In the genomic region with DNA sequence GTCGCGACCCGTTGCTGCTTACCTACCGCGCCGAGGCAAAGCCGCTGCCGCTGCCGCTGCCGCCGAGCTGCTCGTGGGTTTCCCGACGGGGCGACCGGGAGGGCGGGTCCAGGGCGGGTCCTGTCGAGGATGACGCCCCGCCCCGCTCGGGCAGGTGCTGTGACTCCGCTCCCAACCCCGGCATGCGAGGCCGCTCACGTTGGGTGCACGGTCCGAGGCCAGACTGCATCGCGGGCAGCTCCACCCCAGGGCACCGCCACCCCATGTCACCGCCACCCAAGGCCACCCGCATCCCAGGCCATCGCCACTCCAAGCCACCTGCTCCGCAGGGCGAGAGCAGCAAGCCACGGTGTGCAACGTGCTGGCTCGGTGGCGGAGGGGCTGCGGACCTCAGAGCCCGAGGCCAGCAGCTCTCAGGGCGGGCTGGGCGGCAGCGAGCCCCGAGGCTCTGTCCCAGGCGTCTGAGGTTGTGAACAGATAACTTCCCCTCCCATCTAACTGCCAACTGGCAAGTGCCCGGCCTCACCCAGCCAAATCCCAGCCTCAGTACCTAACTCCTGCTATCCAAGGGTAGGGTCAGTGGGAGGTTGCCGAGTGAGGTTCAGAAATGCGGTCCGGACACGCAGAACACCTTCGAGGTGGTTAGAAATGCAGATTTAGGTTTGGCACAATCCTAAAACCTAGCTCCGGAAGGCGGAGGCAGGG, we compare ENCODE assay signal across 8 mouse cellular contexts. TPM values are rescaled to one million over a fixed set of nuclear protein-coding genes. Genes with fewer than 3 reads are reported as not detected.
A peak's percentile ranks its signal among the peaks of the same experiment; 100 is the strongest.
DNase-seq lines count a peak whose midpoint lies in the region; ATAC-seq and TF ChIP-seq lines count a peak whose summit lies in the region.

Galnt6 (minus strand) TSS at position 96 of the 705 bp plus-strand sequence.

- no peak for TF ChIP-seq POLR2A in cortical plate, adult 2 months (IDR thresholded peaks at IDR 0.05; ENCODE audit: extremely low read depth, insufficient read depth, low read length)

- peak within 1 kb of the TSS; percentile 34 for H3K4me3 ChIP-seq in cortical plate, adult 2 months (ENCODE audit: insufficient read depth, low read length)
- H3K4me3 ChIP-seq in hindbrain, embryonic 14.5 days (replicated peaks; ENCODE audit: low read length): peak within 1 kb of the TSS; percentile 29
- H3K4me3 ChIP-seq in lung, embryonic 15.5 days: peak within 1 kb of the TSS; percentile 29
- peak within 1 kb of the TSS; percentile 35 for H3K4me3 ChIP-seq in neural tube, embryonic 15.5 days (replicated peaks)

- intact Hi-C loops in left cerebral cortex, postnatal 4 days (cut with DNase I): no loop called here
- intact Hi-C loops in left cerebral cortex, postnatal 36 days (cut with DNase I): no loop called here

- H3K9ac ChIP-seq in hindbrain, embryonic 14.5 days: peak within 1 kb of the TSS; percentile 37; the same call in 1 of the 2 replicates
- H3K9ac ChIP-seq in lung, embryonic 15.5 days: no peak within 1 kb of the TSS
- peak within 1 kb of the TSS; percentile 23; the same call in 1 of the 2 replicates for H3K9ac ChIP-seq in neural tube, embryonic 15.5 days (replicated peaks)

- H3K9me3 ChIP-seq in hindbrain, embryonic 14.5 days (ENCODE audit: control insufficient read depth, low read length): no peaks in the 10 kb centered on the region
- no peaks in the 10 kb centered on the region for H3K9me3 ChIP-seq in lung, embryonic 15.5 days
- no peaks in the 10 kb centered on the region for H3K9me3 ChIP-seq in neural tube, embryonic 15.5 days (replicated peaks)

- no peak for ATAC-seq in hindbrain, embryonic 14.5 days (ENCODE audit: low FRiP score)
- no peak; the same call in 1 of the 2 replicates for ATAC-seq in lung, embryonic 15.5 days (ENCODE audit: borderline replicate concordance, extremely low read depth, low FRiP score, low TSS enrichment)
- no peak for ATAC-seq in neural tube, embryonic 15.5 days (ENCODE audit: low FRiP score)

- no peak within 1 kb of the TSS for H3K27ac ChIP-seq in cortical plate, adult 2 months (ENCODE audit: insufficient read depth, low read length)
- H3K27ac ChIP-seq in hindbrain, embryonic 14.5 days: no peak within 1 kb of the TSS
- H3K27ac ChIP-seq in lung, embryonic 15.5 days: no peak within 1 kb of the TSS
- H3K27ac ChIP-seq in neural tube, embryonic 15.5 days (replicated peaks): no peak within 1 kb of the TSS

- 6% methylated on average over 57 of the region's 57 CpGs for WGBS in hindbrain, embryonic 14.5 days
- WGBS in lung, embryonic 15.5 days: 4% methylated on average over 56 of the region's 57 CpGs
- WGBS in neural tube, embryonic 15.5 days: 6% methylated on average over 56 of the region's 57 CpGs

- peak within 1 kb of the TSS; percentile 51 for H3K4me2 ChIP-seq in hindbrain, embryonic 14.5 days (replicated peaks)
- peak within 1 kb of the TSS; percentile 53 for H3K4me2 ChIP-seq in lung, embryonic 15.5 days
- H3K4me2 ChIP-seq in neural tube, embryonic 15.5 days: peak within 1 kb of the TSS; percentile 58

- H3K27me3 ChIP-seq in hindbrain, embryonic 14.5 days (ENCODE audit: control insufficient read depth, insufficient read depth, low read length): peaks cover 43% of the 10 kb centered on the region
- H3K27me3 ChIP-seq in lung, embryonic 15.5 days: peaks cover 52% of the 10 kb centered on the region
- peaks cover 53% of the 10 kb centered on the region for H3K27me3 ChIP-seq in neural tube, embryonic 15.5 days (replicated peaks)

- TF ChIP-seq CTCF in cortical plate, adult 2 months (IDR thresholded peaks at IDR 0.05; ENCODE audit: extremely low read depth, insufficient read depth, low read length): no peak

- no peaks in the 10 kb centered on the region for H3K36me3 ChIP-seq in hindbrain, embryonic 14.5 days (replicated peaks; ENCODE audit: control insufficient read depth, insufficient read depth)
- H3K36me3 ChIP-seq in lung, embryonic 15.5 days: no peaks in the 10 kb centered on the region
- H3K36me3 ChIP-seq in neural tube, embryonic 15.5 days: no peaks in the 10 kb centered on the region

- H3K4me1 ChIP-seq in cortical plate, adult 2 months (ENCODE audit: control insufficient read depth, insufficient read depth, low read length): no peaks in the 10 kb centered on the region
- 0 out of 2 replicates have a peak, but pooled peaks cover 6% of the 10 kb centered on the region for H3K4me1 ChIP-seq in hindbrain, embryonic 14.5 days (replicated peaks; ENCODE audit: control insufficient read depth, insufficient read depth, low read length)
- H3K4me1 ChIP-seq in lung, embryonic 15.5 days: peaks cover 10% of the 10 kb centered on the region
- H3K4me1 ChIP-seq in neural tube, embryonic 15.5 days: peaks cover 12% of the 10 kb centered on the region

- peak; percentile 20 for DNase-seq in left cerebral cortex, postnatal 4 days
- no peak for DNase-seq in left cerebral cortex, postnatal 36 days (ENCODE audit: low spot score in 2 of 2)
- no peak for DNase-seq in hindbrain, embryonic 14.5 days (ENCODE audit: low spot score)
- no peak for DNase-seq in right cerebral cortex, adult 2 months (ENCODE audit: low spot score in 2 of 2)
- no peak for DNase-seq in urinary bladder, postnatal 10 days (ENCODE audit: low spot score)

RNA-seq across cellular contexts. Expression of gene Galnt6, which starts in this region (rescaled TPM):
- total RNA-seq in left cerebral cortex, postnatal 4 days (2021): under 1 TPM; 0.34 to 0.40 TPM
- 1 to 10 TPM; 3.7 to 7.7 TPM for total RNA-seq in left cerebral cortex, postnatal 36 days (2021)
- polyA plus RNA-seq in cortical plate, adult 2 months (2012; rRNA removed): 6.5 and 8.2 TPM in 2 replicates
- polyA plus RNA-seq in hindbrain, embryonic 14.5 days (2014; fragmentation: Nextera tagmentation; extraction: Ambion mirVana): 0.16 TPM in 2 replicates
- 0.53 and 0.61 TPM in 2 replicates for polyA plus RNA-seq in lung, embryonic 15.5 days (2015; fragmentation: Nextera tagmentation; extraction: Ambion mirVana)
- 0.33 and 1.5 TPM in 2 replicates for polyA plus RNA-seq in neural tube, embryonic 15.5 days (2015; fragmentation: Nextera tagmentation; extraction: Ambion mirVana)

Comparison
In these comparisons a context has a peak if more than half of its experiments do, and no peak if none do; other contexts are left out.
1. Peak in DNase-seq in left cerebral cortex, postnatal 4 days; RNA of the gene not detected or under 1 TPM.